Mouse (Mus musculus): Measurements from ENCODE around the gene Col4a2.

Col4a2 gene

GRCm38 (mm10) chr8:11323681-11324080, 11.1 kb downstream of the Col4a2 start:
- DNase-seq (ENCODE audit: extremely low read depth, low read depth) = no peak

- no peak for DNase-seq (ENCODE audit: extremely low read depth, low read depth)
Observed at GRCm38 (mm10) chr8:11324801-11325395, 12.3 kb downstream of the Col4a2 start.

DNA sequence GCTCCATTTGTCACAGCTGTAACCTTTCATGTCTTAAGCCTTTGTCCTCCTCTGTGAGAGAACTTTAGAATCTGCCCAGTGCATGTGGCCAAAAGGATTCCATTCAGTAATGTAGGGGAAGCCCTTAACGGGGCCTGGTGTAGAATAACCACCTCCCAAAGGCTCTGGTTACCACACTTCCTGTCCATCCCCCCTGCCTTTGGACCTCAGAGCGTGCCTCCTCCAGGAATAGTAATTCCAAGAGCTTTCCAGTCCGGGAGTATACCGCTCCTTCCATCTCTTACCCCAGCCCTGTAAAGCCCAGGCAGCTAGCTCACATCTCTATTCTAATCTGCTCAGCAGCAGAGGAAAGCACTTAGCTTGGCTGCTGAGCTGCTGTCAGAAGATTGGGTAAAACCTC, 14.7 kb downstream of the Col4a2 start:
- no peak for DNase-seq (ENCODE audit: extremely low read depth, low read depth)

DNA sequence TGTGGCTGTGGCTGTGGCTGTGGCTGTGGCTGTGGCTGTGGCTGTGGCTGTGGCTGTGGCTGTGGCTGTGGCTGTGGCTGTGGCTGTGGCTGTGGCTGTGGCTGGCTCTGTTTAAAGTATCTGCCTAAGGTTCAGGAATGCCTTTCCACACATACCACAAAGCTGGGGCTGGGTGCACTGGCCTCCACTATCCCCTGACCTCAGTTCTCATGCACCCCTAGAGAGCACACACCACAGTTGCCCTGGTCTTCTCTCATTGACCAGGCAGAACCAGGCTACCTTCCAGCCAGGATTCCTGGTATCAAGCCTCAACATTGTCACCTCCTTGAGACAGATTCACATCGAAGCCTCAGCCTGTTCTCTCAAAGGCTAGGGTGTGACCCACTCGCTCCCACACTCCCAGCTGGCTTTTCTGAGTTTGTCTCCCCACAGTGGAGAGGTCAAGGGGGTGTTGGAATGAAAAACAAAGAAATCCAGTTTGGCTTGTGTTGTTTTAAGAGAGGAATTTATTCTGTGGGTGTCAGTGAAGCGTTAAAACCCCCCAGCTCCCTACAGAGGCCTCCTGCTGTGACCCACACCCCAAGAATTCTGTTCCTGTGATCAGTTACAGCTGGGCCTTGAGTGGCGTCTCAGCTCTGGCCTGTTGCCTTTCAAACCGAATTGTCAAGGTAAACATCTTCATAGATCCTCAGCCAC, 15.3 kb downstream of the Col4a2 start:
- DNase-seq (ENCODE audit: extremely low read depth, low read depth) = no peak

- no peak for DNase-seq (ENCODE audit: extremely low read depth, low read depth)
Observed at GRCm38 (mm10) chr8:11331561-11331960, 19.0 kb downstream of the Col4a2 start.

GRCm38 (mm10) chr8:11333746-11334145, 21.1 kb downstream of the Col4a2 start:
- no peak for DNase-seq (ENCODE audit: extremely low read depth, low read depth)

GRCm38 (mm10) chr8:11334493-11334892, 21.9 kb downstream of the Col4a2 start:
- no peak for DNase-seq (ENCODE audit: extremely low read depth, low read depth)

GRCm38 (mm10) chr8:11335238-11335637, 22.6 kb downstream of the Col4a2 start:
- DNase-seq (ENCODE audit: extremely low read depth, low read depth) = no peak

GRCm38 (mm10) chr8:11336346-11336745, 23.7 kb downstream of the Col4a2 start:
- DNase-seq (ENCODE audit: extremely low read depth, low read depth) = no peak

- no peak for DNase-seq (ENCODE audit: extremely low read depth, low read depth)
Observed at GRCm38 (mm10) chr8:11337642-11338041, 25.0 kb downstream of the Col4a2 start.

GRCm38 (mm10) chr8:11338507-11338906, 25.9 kb downstream of the Col4a2 start:
- no peak for DNase-seq (ENCODE audit: extremely low read depth, low read depth)

DNA sequence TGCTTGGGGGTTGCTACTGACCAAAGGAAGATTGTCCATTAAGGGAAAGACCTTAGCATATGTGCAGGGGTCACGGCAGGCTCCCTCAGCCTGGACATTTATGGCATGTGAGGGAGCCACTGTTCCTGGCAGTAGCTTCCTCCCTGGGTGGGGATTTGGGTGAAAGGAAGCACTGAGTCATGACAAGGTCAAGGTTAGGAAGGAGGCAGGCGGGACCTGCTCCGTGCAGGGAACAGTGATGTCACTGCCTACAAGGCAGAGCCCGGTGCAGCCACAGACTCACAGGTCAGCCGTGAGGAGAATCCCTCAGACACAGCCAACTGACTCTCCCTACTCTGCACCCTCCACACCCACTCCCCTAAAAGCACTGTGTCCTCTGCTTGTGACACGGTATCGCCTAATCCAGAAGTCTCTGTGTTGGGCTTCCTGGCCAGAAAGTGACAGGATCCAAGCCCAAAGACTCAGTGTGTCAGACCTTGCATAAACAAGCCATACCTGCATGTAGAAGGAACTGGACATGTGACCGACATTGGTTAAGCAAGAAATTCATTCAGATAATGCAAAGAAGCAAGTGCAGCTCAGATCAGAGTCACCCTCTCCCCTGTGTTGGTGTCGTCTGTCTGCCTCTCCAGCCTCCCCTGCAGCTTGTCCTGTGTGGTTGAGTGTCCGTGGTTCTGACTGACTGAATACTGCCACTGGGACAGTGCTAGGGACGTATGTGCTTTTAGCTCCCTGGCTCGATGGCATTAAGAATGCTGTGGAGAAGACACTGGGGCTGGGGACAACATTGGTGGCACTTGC, 27.9 kb downstream of the Col4a2 start:
- no peak for DNase-seq (ENCODE audit: extremely low read depth, low read depth)

DNA sequence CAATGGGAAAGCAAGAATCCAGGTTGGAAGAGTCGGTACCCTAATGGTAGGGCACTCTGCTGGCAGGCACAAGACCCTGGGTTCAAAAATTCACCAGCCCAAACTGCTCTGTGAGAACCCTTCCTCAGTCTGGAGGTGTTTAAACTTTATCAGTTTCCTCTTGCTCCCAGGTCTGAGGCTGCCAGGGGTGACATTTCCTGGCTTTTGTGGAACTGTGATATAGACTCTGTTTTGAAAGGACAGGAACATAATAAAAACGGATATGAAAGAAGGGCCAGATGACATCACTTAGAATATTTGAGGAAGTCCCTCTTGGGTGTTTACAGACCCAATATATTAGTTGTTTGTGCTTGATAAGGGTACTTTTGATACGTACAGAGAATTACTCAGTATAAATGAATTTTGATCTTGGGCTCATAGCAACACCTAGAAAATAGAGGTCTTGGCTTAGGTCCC, 28.5 kb downstream of the Col4a2 start:
- no peak for DNase-seq (ENCODE audit: extremely low read depth, low read depth)

- no peak for DNase-seq (ENCODE audit: extremely low read depth, low read depth)
Observed at GRCm38 (mm10) chr8:11344459-11344858, 31.9 kb downstream of the Col4a2 start.

- no peak for DNase-seq (ENCODE audit: extremely low read depth, low read depth)
Observed at GRCm38 (mm10) chr8:11346225-11346624, 33.6 kb downstream of the Col4a2 start.

DNA sequence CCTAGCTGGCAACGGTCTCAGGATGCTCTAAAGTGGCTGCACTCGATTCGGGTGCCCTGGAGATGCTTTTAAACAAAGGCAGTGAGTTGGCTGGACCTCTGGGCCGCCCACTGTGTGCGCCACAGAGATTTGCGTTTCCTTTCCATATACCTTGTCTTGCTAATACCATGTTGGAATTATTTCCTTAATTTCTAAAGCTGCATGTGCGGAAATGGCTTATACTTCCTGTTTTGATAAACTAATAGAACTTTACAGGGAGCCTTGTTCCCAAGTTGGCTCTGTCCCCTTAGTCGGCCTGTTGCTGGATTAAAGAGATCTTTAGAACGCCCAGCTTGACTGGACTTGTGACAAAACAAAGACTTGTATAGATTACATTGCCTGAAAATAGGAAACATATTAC, 35.1 kb downstream of the Col4a2 start:
- DNase-seq (ENCODE audit: extremely low read depth, low read depth) = no peak

DNA sequence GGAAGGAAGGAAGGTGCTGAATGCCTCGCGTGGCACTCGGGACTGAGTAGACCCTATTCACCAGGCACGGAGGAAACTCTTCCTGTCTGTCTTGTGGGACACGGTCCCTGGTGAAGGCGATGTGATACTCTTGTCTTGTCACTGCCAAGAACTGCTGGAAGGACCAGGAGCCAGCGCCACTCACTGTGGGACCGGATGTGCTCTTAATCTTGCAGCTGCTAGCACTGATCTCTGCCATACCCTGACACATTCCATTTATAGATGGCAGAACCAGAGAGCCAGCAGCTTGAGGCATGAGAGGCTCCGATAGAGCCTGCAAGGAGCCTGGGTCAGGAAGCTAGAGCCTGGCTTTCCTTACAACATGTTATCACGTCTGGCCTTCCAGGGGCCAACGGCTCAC, 36.0 kb downstream of the Col4a2 start:
- DNase-seq (ENCODE audit: extremely low read depth, low read depth) = no peak

DNA sequence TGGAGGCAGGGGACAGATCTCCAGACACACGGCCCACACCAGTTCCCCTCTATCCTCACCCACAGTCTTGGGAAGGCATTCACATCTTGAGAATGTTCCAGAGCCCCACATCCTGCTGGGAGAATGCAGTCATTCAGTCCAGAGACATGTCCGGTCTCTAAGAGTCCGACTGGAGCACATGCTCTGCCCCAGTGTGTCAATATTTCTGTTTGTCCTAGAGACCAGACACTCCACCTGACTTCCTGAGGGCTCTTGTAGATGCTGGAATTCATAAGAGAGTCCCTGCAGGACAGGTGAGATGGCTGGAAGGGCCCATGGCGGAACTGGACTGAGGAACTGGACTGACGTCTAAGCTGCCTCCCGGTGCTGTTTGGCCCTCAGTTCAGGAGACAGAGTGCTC, 38.8 kb downstream of the Col4a2 start:
- no peak for DNase-seq (ENCODE audit: extremely low read depth, low read depth)

GRCm38 (mm10) chr8:11352514-11352913, 39.9 kb downstream of the Col4a2 start:
- no peak for DNase-seq (ENCODE audit: extremely low read depth, low read depth)

DNA sequence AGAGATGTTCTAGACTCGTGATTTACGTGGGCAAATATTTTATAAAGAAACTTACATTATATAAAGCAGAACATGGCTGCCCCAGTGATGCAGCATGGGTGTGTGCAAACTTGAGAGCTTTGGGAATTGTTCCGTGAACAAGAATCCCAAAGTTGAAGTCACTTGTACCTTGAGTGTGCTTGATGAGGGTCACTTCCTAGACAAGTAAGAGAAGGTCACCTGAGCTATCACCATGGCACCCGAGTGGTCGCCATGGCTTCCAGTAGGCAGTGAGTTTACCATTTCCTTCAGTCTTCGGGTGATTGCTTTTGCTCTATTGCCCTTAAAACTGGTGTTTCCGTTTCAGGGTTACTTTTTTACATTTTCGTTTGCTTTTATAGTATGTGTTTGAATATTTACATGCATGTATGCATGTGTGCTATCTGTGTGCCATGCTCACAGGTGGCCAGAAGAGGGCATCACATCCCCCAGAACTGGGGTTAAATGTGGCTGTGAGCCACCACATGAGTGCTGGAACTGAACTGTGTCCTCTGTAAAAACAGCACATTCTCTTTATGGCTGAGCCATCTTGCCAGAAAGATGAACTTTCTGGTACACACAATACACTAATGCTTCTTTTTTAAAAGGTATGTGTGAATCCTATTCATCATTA, 42.3 kb downstream of the Col4a2 start:
- DNase-seq (ENCODE audit: extremely low read depth, low read depth) = no peak

GRCm38 (mm10) chr8:11355900-11356299, 43.3 kb downstream of the Col4a2 start:
- DNase-seq (ENCODE audit: extremely low read depth, low read depth) = no peak

DNA sequence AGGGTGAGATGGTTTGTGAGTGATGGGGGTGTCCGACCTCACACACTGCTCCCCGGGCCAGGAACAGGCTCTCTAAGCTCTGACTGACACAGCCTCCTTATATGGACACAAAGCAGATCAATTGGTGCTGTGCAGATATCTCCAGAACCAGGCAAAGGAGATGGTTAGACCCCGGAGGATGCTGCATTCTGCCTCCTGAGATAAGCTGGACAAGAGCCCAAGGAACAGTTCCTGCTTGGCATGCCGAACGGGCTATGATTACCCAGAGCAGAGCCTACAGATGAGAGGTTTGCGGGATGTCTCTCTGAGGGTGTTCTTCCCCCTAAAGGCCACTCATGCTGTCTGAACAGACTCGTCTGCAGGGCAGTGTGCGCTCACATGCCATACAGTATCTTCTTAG, 44.2 kb downstream of the Col4a2 start:
- DNase-seq (ENCODE audit: extremely low read depth, low read depth) = peak; percentile 2

Measured in MEL-GATA-1-ER (cell line).